Mouse (Mus musculus) spleen, adult 18-20 months (tissue): ENCODE measurements at regions not wholly inside any gene's neighbourhood (a gene's known extent, or its start where the extent isn't known, plus 50 kb on each side); places are given as distances from the start of the nearest gene placed in this dataset.

Experiments used
- DNase-seq, 2 experiments: peaks; one replicate each; pipeline ENCODE4 v3.0.0; 2022; ENCODE audit warnings: mixed read lengths in 2 of 2

- no peak for DNase-seq
Observed at GRCm38 (mm10) chr9:23068101-23068791, 154.6 kb upstream of the Bmper start.

- no peak for DNase-seq
Observed at GRCm38 (mm10) chr9:23069161-23069560, 153.7 kb upstream of the Bmper start.

GRCm38 (mm10) chr9:23071006-23071405, 151.9 kb upstream of the Bmper start:
- DNase-seq: no peak

- no peak for DNase-seq
Observed at GRCm38 (mm10) chr9:23072741-23073140, 150.1 kb upstream of the Bmper start.

- DNase-seq: peak; percentile 6 to 20
Observed at GRCm38 (mm10) chr9:23083562-23083961, 139.3 kb upstream of the Bmper start.

GRCm38 (mm10) chr9:23089339-23089738, 133.5 kb upstream of the Bmper start:
- no peak for DNase-seq

GRCm38 (mm10) chr9:23097134-23097789, 125.6 kb upstream of the Bmper start:
- DNase-seq: no peak

GRCm38 (mm10) chr9:23101584-23101983, 121.3 kb upstream of the Bmper start:
- DNase-seq: no peak

GRCm38 (mm10) chr9:23101990-23102796, 120.7 kb upstream of the Bmper start:
- DNase-seq: no peak

GRCm38 (mm10) chr9:23111500-23111899, 111.4 kb upstream of the Bmper start:
- DNase-seq: no peak

- no peak for DNase-seq
Observed at GRCm38 (mm10) chr9:23115026-23115425, 107.8 kb upstream of the Bmper start.

GRCm38 (mm10) chr9:23115540-23115939, 107.3 kb upstream of the Bmper start:
- no peak for DNase-seq

GRCm38 (mm10) chr9:23116311-23116710, 106.6 kb upstream of the Bmper start:
- no peak for DNase-seq

GRCm38 (mm10) chr9:23119811-23120210, 103.1 kb upstream of the Bmper start:
- DNase-seq: no peak

GRCm38 (mm10) chr9:23120814-23121213, 102.1 kb upstream of the Bmper start:
- no peak for DNase-seq

GRCm38 (mm10) chr9:23122524-23122923, 100.4 kb upstream of the Bmper start:
- no peak for DNase-seq

- no peak for DNase-seq
Observed at GRCm38 (mm10) chr9:23123452-23123851, 99.4 kb upstream of the Bmper start.

GRCm38 (mm10) chr9:23125761-23126704, 96.8 kb upstream of the Bmper start:
- DNase-seq: no peak

GRCm38 (mm10) chr9:23127338-23128017, 95.4 kb upstream of the Bmper start:
- DNase-seq: no peak

GRCm38 (mm10) chr9:23128018-23128369, 94.9 kb upstream of the Bmper start:
- no peak for DNase-seq

GRCm38 (mm10) chr9:23134006-23134405, 88.9 kb upstream of the Bmper start:
- DNase-seq: no peak
